Mouse (Mus musculus) intestine, embryonic 14.5 days (tissue): ENCODE results near the gene Gcc2. TPM values are rescaled to one million over a fixed set of nuclear protein-coding genes. Genes with fewer than 3 reads are reported as not detected.
A peak's percentile ranks its signal among the peaks of the same experiment; 100 is the strongest.
"Not testable (repeated sequence)": the region's sequence is repeated elsewhere in the genome, so short reads cannot be mapped to it uniquely, and the experiment has no call there.

ENCODE experiments used
- ATAC-seq: fragments of 200-750 bp; cut with Nextera tagmentation; replicated peaks from 2 replicates; pipeline ENCODE4 v1.8.0; 2017; ENCODE audit warnings: low read depth, moderate number of reproducible peaks, moderate TSS enrichment, moderate library complexity; ENCODE audit not compliant: low FRiP score, low TSS enrichment
- DNase-seq: peaks from one replicate; pipeline ENCODE4 v3.0.0-alpha.2; 2018; ENCODE audit warnings: low spot score
- H3K27ac ChIP-seq: fragments of 300-500 bp; sonication (generic); 2 replicates; pipeline ENCODE4 v1.5.1; 2014; ENCODE audit warnings: low read depth, mild to moderate bottlenecking, control low read depth
- H3K27me3 ChIP-seq: fragments of 300-500 bp; sonication (generic); replicated peaks from 2 replicates; pipeline ENCODE4 v1.6.1; 2014; ENCODE audit warnings: low read length, control low read depth; ENCODE audit not compliant: control insufficient read depth, insufficient read depth
- H3K36me3 ChIP-seq: fragments of 300-500 bp; sonication (generic); 2 replicates; pipeline ENCODE4 v1.6.1; 2014; ENCODE audit warnings: low read length, control low read depth; ENCODE audit not compliant: control insufficient read depth, insufficient read depth
- H3K4me1 ChIP-seq: fragments of 300-500 bp; sonication (generic); replicated peaks from 2 replicates; pipeline ENCODE4 v1.6.1; 2014; ENCODE audit warnings: low read length, control low read depth, mixed read lengths; ENCODE audit not compliant: control insufficient read depth, insufficient read depth
- H3K4me2 ChIP-seq: fragments of 300-500 bp; sonication (generic); 2 replicates; pipeline ENCODE4 v1.6.1; 2014; ENCODE audit warnings: low read length
- H3K4me3 ChIP-seq: fragments of 300-500 bp; sonication (generic); 2 replicates; pipeline ENCODE4 v1.5.1; 2014; ENCODE audit warnings: low read depth, low read length, control low read depth, mixed read lengths
- H3K9ac ChIP-seq: fragments of 300-500 bp; sonication (generic); 2 replicates; pipeline ENCODE4 v1.6.1; 2014; ENCODE audit warnings: mild to moderate bottlenecking, low read length
- H3K9me3 ChIP-seq: fragments of 300-500 bp; sonication (generic); 2 replicates; pipeline ENCODE4 v1.6.1; 2016; ENCODE audit warnings: low read length, control low read depth; ENCODE audit not compliant: control insufficient read depth
- WGBS: fragments of 180-500 bp; shearing (Covaris S2); extraction: QIAGEN DNeasy Blood & Tissue Kit; methylation state at CpG from one replicate; pipeline ENCODE4 v1.1.7; 2014; 5-methylcytosine and 5-hydroxymethylcytosine counted together
- polyA plus RNA-seq: library from polyadenylated mRNA; unstranded; fragments of >200 nt; fragmentation: Nextera tagmentation; extraction: Ambion mirVana; gene quantifications from 2 replicates; pipeline ENCODE4 v1.2.1, GENCODE M21; 2014

Gene Gcc2
- polyA plus RNA-seq, 1 experiment from 2014 or later, result 65.5 TPM

DNA sequence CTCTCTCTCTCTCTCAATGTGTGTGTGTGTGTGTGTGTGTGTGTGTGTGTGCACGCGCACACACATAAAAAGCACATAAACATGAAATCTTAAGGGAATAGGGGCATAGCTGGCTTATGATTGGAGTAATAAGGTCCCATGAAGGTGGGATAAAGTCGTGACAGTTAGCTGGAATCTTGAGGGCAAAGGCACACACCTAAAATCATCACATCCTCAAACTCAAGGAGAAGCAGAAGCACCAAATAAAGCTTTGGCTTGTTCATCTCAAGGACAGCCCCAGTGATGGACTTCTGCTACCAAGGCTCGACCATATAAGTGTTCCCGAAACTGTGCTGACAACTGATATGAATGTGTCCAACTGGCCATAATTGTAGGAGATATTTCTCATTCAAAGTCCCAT is 40.4 kb upstream of the Gcc2 start:
- H3K9me3 ChIP-seq, result no peaks in the 10 kb centered on the region
- no peak overlapping the region for H3K27ac ChIP-seq
- ATAC-seq, result no peak
- H3K9ac ChIP-seq, result no peak overlapping the region
- H3K36me3 ChIP-seq, result no peaks in the 10 kb centered on the region
- H3K4me2 ChIP-seq, result no peak overlapping the region
- 82% methylated on average over 5 of the region's 5 CpGs for WGBS
- H3K4me1 ChIP-seq, result no peaks in the 10 kb centered on the region
- no peak overlapping the region for H3K4me3 ChIP-seq
- DNase-seq, result no peak
- H3K27me3 ChIP-seq, result no peaks in the 10 kb centered on the region

DNA sequence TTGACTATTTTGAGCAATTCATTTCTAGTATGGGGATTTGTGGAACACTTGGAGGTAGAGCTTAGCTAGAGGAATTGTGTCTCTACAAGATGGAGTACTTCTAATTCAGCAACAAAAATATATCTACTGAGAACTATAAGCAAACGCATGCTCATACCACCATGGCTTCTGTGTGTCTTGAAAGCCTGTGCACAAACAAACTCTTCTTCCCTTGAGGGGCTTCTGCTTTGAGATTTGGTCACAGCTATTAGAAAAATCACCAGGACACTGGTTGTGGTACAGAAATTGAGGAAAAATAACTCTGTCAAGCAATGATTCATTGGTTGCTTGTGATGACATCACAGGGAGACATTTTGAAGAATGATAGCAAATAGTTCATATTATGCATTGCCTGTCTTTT is 39.9 kb upstream of the Gcc2 start:
- no peaks in the 10 kb centered on the region for H3K36me3 ChIP-seq
- ATAC-seq (no peak), DNase-seq (no peak)
- no peak overlapping the region for H3K27ac ChIP-seq
- no peak overlapping the region for H3K4me3 ChIP-seq
- no peaks in the 10 kb centered on the region for H3K9me3 ChIP-seq
- WGBS, result 89% methylated on average over 1 of the region's 1 CpGs
- no peaks in the 10 kb centered on the region for H3K27me3 ChIP-seq
- H3K4me1 ChIP-seq, result no peaks in the 10 kb centered on the region
- no peak overlapping the region for H3K4me2 ChIP-seq
- no peak overlapping the region for H3K9ac ChIP-seq

DNA sequence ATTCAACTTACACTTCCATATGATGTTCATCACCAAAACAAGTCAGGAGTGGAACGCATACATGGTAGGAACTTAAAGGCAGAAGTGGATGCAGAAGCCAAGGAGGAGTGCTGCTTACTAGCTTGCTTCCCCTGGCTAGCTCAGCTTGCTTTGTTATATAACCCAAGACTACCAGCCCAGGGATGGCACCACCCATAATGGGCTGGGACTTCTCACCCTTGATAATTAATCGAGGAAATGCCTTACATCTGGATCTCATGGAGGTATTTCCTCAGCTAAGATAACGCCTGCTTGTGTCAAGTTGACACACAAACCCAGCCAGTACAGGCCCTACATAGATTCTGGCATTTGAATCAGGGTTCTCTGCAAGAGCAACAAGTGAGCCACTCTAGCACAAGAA is 37.9 kb upstream of the Gcc2 start:
- H3K27ac ChIP-seq, result no peak overlapping the region
- DNase-seq (no peak), ATAC-seq (no peak)
- no peaks in the 10 kb centered on the region for H3K9me3 ChIP-seq
- 84% methylated on average over 3 of the region's 3 CpGs for WGBS
- H3K27me3 ChIP-seq, result no peaks in the 10 kb centered on the region
- no peaks in the 10 kb centered on the region for H3K36me3 ChIP-seq
- H3K9ac ChIP-seq, result no peak overlapping the region
- no peak overlapping the region for H3K4me2 ChIP-seq
- no peaks in the 10 kb centered on the region for H3K4me1 ChIP-seq
- no peak overlapping the region for H3K4me3 ChIP-seq

DNA sequence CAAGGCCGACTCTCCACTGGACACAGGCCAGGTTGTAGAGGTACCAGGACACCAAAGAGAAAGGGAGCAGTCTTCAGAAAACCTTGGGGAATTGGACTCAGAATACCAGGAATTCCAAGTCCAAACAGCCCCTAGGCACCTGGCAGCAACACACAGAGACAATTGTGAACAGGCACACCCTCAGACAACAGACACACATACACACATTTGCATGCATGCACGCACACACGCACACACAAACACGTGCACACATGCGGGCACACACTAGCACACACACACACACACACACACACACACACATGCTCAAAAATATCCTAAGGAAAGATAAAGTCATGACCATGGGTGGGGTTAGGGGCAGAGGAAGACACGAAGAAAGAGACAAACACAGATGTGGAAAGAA is 34.6 kb upstream of the Gcc2 start:
- no peaks in the 10 kb centered on the region for H3K4me1 ChIP-seq
- H3K4me2 ChIP-seq, result no peak overlapping the region
- H3K36me3 ChIP-seq, result no peaks in the 10 kb centered on the region
- H3K9me3 ChIP-seq, result no peaks in the 10 kb centered on the region
- no peak overlapping the region for H3K4me3 ChIP-seq
- H3K27me3 ChIP-seq, result no peaks in the 10 kb centered on the region
- H3K9ac ChIP-seq, result no peak overlapping the region
- no peak for ATAC-seq
- WGBS, result 85% methylated on average over 6 of the region's 6 CpGs
- DNase-seq, result no peak
- no peak overlapping the region for H3K27ac ChIP-seq

DNA sequence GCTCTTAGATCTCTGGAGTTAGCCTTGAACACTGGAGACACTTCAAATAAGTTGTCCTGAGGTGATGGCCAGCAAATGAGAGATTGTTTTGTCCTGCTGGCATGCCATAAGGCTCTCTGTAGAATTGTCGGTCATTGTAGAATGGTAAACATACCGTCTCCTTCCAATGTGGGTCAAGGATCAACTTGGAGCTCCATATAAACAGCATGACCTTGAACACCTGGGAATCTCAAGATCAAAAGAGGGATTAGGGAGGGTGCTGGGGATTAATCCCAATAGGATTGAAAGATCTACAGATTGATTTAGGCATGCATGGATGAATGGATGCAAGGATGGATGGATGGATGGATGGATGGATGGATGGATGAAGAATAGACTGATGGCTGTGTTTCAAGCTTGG is 33.7 kb upstream of the Gcc2 start:
- not testable (repeated sequence) for H3K9ac ChIP-seq
- WGBS, result 100% methylated on average over 2 of the region's 2 CpGs

DNA sequence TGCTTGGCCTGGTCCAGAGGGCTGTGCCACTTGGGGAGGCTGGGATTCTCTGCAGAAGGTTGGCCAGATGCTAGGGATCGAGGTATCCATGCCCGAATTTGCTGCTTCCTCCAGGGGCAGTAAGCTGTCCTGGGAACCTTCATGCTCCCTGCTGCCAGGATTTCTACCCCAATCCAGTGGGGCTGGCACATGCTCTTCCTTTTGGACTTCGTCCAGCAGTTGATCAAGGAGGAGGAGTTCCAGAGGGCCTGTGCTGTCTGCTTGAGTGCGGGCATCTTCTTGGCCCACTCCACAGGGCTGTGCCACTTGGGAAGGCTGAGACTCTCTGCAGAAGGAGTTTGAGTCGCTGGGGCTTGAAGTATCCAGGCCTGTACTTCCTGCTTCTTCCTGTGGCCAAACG is 32.1 kb upstream of the Gcc2 start:
- H3K4me3 ChIP-seq, ATAC-seq, H3K27me3 ChIP-seq, H3K36me3 ChIP-seq, DNase-seq, H3K9me3 ChIP-seq, H3K4me1 ChIP-seq, H3K9ac ChIP-seq, H3K27ac ChIP-seq, H3K4me2 ChIP-seq: not testable (repeated sequence)
- WGBS, result 83% methylated on average over 3 of the region's 6 CpGs

More for the DNA sequence above, 33.7 kb upstream of the Gcc2 start:
- H3K4me1 ChIP-seq, H3K4me3 ChIP-seq, DNase-seq, H3K9me3 ChIP-seq, H3K27me3 ChIP-seq, H3K36me3 ChIP-seq, ATAC-seq, H3K27ac ChIP-seq, H3K4me2 ChIP-seq: not testable (repeated sequence)

DNA sequence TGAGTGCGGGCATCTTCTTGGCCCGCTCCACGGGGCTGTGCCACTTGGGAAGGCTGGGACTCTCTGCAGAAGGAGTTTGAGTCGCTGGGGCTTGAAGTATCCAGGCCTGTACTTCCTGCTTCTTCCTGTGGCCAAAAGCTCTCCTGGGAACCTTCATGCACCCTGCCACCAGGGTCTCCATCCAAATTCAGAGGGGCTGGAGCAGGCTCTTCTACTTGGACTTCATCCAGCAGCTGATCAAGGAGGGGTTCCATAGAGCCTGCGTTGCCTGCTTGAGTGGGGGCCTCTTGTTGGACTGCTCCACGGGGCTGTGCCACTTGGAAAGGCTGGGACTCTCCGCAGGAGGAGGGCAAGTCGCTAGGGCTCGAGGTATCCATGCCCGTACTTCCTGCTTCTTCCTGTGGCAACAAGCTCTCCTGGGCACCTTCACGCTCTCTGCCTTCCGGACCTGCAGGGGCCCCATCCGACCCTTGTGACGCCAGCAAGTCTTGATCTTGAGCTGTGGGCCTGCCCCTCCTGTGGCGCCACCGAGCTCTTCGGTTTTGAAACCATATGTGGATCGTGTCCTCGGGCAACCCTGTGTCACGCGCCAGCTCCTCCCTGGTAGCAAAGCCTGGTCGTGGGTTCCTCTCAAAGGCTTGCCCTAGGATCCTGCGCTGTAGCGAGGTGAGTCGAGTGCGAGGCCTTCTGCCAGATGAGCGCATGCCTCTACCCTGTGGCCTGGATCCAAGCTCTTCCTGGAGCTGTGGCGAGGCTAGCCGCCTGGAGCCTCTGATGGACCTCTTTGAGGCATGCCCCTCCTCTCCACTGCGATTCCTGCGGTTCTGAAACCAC is 31.1 kb upstream of the Gcc2 start:
- not testable (repeated sequence) for H3K4me3 ChIP-seq, H3K9me3 ChIP-seq, H3K27ac ChIP-seq, H3K4me1 ChIP-seq, H3K4me2 ChIP-seq, ATAC-seq, H3K27me3 ChIP-seq, H3K36me3 ChIP-seq, H3K9ac ChIP-seq
- 85% methylated on average over 28 of the region's 31 CpGs for WGBS
- DNase-seq, result peak; percentile 62

DNA sequence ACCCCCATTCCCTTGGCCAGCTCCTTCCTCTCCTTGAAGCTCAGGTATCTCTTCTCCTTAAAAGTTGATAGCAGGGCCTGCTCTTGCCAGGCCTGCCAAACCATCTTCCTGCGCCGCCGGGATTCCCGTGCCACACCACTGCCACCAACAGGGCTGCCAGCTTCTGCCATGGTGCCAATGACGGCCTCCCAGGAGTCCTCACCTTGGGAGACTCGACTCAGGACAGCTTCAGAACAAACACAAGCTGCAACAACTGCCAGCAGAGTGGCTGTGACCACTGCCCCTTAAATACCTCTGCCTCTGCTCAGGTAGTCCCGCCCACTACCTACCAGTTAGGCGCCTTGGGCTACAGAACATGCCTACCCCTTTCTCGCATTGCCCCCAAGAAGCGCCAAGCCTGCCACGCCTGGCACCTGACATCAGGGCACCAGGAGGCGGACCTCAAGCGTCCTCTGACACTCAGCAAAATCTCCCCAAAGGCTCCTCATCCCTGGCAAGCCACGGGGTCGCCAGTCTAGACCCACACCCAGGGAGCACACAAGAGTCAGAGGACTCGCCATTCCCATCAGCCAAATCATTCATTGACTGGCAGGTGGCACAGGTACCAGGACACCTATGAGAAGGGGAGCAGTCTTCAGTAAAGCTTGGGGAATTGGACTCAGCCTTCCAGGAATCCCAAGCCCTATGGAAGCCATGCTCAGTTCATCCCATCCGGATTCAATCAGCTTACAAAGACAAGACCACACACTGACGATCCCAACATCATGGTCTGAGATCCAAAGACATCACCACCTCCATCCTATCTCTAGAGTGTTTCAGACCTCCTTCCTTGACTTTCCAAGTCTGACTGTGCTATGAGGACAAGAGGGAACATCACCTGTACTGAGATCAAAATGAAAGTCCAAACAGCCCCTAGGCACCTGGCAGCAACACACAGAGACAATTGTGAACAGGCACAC is 30.2 kb upstream of the Gcc2 start, which contains the start of gene AW822073:
AW822073 (minus strand) TSS at position 104 of the 959 bp plus-strand sequence.
- not testable (repeated sequence) for H3K27ac ChIP-seq, H3K27me3 ChIP-seq, H3K4me1 ChIP-seq, ATAC-seq, H3K36me3 ChIP-seq, H3K9me3 ChIP-seq, H3K9ac ChIP-seq, DNase-seq, H3K4me3 ChIP-seq, H3K4me2 ChIP-seq
- 87% methylated on average over 16 of the region's 18 CpGs for whole genome bisulfite sequencing
